Mouse (Mus musculus) lung, embryonic 15.5 days (tissue): ENCODE data around the gene Dnase1l1. TPM values are rescaled to one million over a fixed set of nuclear protein-coding genes. Genes with fewer than 3 reads are reported as not detected.
A peak's percentile ranks its signal among the peaks of the same experiment; 100 is the strongest.

Experiments
- ATAC-seq: fragments of 200-750 bp; cut with Nextera tagmentation; 2 replicates; pipeline ENCODE4 v1.8.0; 2017; ENCODE audit warnings: moderate number of reproducible peaks, borderline replicate concordance; ENCODE audit not compliant: low FRiP score, low TSS enrichment; ENCODE audit errors: extremely low read depth
- H3K27ac ChIP-seq: fragments of 300-500 bp; sonication (generic); 2 replicates; pipeline ENCODE4 v1.5.1; 2015; ENCODE audit warnings: moderate library complexity, mild to moderate bottlenecking, inconsistent platforms
- H3K27me3 ChIP-seq: fragments of 300-500 bp; sonication (generic); 2 replicates; pipeline ENCODE4 v1.6.1; 2015; ENCODE audit warnings: inconsistent platforms
- H3K36me3 ChIP-seq: fragments of 300-500 bp; sonication (generic); 2 replicates; pipeline ENCODE4 v1.6.1; 2015; ENCODE audit warnings: inconsistent platforms
- H3K4me1 ChIP-seq: fragments of 300-500 bp; sonication (generic); 2 replicates; pipeline ENCODE4 v1.6.1; 2015; ENCODE audit warnings: inconsistent platforms
- H3K4me2 ChIP-seq: fragments of 300-500 bp; sonication (generic); 2 replicates; pipeline ENCODE4 v1.6.1; 2015; ENCODE audit warnings: inconsistent platforms, mild to moderate bottlenecking, moderate library complexity
- H3K4me3 ChIP-seq: fragments of 300-500 bp; sonication (generic); 2 replicates; pipeline ENCODE4 v1.5.1; 2015; ENCODE audit warnings: mild to moderate bottlenecking, inconsistent platforms
- H3K9ac ChIP-seq: fragments of 300-500 bp; sonication (generic); 2 replicates; pipeline ENCODE4 v1.6.1; 2015; ENCODE audit warnings: inconsistent platforms
- H3K9me3 ChIP-seq: fragments of 300-500 bp; sonication (generic); 2 replicates; pipeline ENCODE4 v1.6.1; 2016; ENCODE audit warnings: inconsistent platforms
- WGBS: fragments of 180-500 bp; shearing (Covaris S2); methylation state at CpG from one replicate; pipeline ENCODE4 v1.1.7; 2015; 5-methylcytosine and 5-hydroxymethylcytosine counted together
- polyA plus RNA-seq: library from polyadenylated mRNA; unstranded; fragments of >200 nt; fragmentation: Nextera tagmentation; extraction: Ambion mirVana; gene quantifications from 2 replicates; pipeline ENCODE4 v1.2.1, GENCODE M21; 2015

Dnase1l1 gene
- polyA plus RNA-seq, 1 experiment from 2014 or later: 15.8 TPM

DNA sequence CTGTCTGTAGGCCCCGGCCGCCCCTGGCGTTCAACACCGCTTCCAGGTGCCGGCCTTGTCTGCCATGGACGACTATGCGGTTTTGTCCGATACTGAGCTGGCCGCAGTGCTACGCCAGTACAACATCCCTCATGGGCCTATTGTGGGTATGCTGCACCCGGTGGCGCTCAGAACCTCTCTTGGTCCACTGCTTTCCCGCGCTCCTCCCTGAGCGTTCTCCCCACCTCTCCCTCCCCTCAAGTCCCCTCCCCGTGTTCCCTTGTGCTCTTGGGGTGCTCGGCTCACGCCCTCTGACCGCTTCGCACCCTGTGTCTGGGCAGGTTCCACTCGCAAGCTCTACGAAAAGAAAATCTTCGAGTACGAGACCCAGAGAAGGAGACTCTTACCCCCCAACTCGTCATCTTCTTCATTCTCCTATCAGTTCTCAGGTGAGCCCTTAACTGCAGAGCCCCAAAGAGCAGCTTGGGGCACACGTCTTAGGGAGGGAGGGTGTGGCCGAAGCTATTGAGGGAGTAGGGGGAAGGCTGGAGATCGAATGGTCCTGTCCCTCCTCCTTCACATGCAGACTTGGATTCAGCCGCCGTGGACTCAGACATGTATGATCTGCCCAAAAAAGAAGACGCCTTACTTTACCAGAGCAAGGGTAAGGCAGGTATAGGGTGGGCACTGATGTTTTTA lies 27.1 kb downstream of the Dnase1l1 start:
- peak overlapping the region; percentile 77 for H3K9ac ChIP-seq
- WGBS: 21% methylated on average over 31 of the region's 31 CpGs
- H3K27me3 ChIP-seq: no peaks in the 10 kb centered on the region
- H3K27ac ChIP-seq: peak overlapping the region; percentile 92
- peaks cover 5% of the 10 kb centered on the region; the same call in 1 of the 2 replicates for H3K4me1 ChIP-seq
- H3K9me3 ChIP-seq: no peaks in the 10 kb centered on the region
- H3K4me3 ChIP-seq: peak overlapping the region; percentile 61
- ATAC-seq: no peak
- H3K36me3 ChIP-seq: 0 out of 2 replicates have a peak, but pooled peaks cover 5% of the 10 kb centered on the region
- H3K4me2 ChIP-seq: peak overlapping the region; percentile 62

DNA sequence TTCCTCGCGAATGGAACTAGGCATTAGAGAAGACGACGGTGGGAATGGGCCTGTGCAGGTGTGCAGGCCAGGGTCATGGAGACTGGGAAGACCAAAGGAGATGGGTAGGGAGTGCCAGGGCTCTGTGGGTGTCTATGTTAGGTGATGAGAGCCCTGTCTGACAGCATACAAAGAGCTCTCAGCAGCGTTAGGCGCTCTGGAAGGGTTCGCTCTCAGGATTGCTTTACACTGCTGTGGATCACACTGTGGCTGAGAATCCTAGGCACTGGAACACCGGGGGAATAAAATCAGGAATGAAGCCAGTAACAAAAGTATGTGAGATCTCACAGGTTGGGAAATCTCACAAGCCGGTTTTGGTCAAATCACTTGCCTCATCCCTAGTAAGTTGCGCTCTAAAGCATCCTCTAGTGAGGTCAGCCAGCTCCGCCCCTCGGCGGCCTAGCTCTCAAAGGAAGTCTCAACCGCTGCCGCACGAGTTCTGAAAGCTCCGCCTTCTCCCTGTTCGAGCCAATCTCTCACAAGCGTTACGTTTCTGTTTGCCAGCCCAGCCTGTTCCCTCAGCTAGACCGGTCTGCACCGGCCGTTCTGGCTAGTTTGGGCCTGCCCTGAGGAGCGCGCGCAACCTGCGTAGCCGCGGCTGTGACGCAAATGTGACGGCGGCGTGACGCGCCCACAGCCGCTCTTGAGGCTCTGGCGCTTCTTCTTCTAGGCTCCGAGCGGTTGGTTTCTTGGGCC lies 27.8 kb downstream of the Dnase1l1 start, which contains the start of gene Emd:
TSS of gene Emd (plus strand) at position 535 of the 735 bp plus-strand sequence.
- WGBS: 34% methylated on average over 39 of the region's 39 CpGs
- H3K9me3 ChIP-seq: no peaks in the 10 kb centered on the region
- H3K36me3 ChIP-seq: 0 out of 2 replicates have a peak, but pooled peaks cover 5% of the 10 kb centered on the region
- peak within 1 kb of the TSS; percentile 62 for H3K4me2 ChIP-seq
- no peaks in the 10 kb centered on the region for H3K27me3 ChIP-seq
- peak; percentile 98 for ATAC-seq
- H3K27ac ChIP-seq: peak within 1 kb of the TSS; percentile 92
- peak within 1 kb of the TSS; percentile 77 for H3K9ac ChIP-seq
- peaks cover 7% of the 10 kb centered on the region; the same call in 1 of the 2 replicates for H3K4me1 ChIP-seq
- H3K4me3 ChIP-seq: peak within 1 kb of the TSS; percentile 61

DNA sequence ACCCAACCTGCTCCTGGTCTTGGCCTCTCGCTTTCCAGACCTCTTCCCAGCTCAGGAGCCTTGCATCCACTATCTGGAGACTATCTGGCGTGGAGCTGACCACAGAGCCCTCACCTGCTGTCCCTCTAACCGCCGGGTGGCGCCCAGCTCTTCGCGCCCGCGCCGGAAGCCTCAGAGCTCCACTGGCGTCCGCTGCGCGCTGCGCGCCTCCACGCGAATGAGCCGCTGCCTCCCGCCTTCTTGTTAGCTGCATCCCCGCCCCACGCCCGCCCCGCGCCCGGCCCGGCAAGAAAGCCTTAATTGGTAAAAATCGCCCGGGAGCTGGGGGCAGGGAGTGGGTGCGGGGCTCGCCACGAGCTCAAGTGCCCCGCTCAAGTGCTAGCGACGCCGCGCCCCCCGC lies 32.5 kb downstream of the Dnase1l1 start, which contains the start of gene Flna:
TSS of gene Flna (minus strand) at position 206 of the 400 bp plus-strand sequence.
- H3K4me1 ChIP-seq: 0 out of 2 replicates have a peak, but pooled peaks cover 3% of the 10 kb centered on the region
- H3K9ac ChIP-seq: peak within 1 kb of the TSS; percentile 48
- peak within 1 kb of the TSS; percentile 59 for H3K4me2 ChIP-seq
- ATAC-seq: no peak
- H3K27me3 ChIP-seq: no peaks in the 10 kb centered on the region
- H3K9me3 ChIP-seq: no peaks in the 10 kb centered on the region
- peak within 1 kb of the TSS; percentile 87 for H3K27ac ChIP-seq
- WGBS: 14% methylated on average over 31 of the region's 38 CpGs
- H3K36me3 ChIP-seq: no peaks in the 10 kb centered on the region
- peak within 1 kb of the TSS; percentile 42 for H3K4me3 ChIP-seq

DNA sequence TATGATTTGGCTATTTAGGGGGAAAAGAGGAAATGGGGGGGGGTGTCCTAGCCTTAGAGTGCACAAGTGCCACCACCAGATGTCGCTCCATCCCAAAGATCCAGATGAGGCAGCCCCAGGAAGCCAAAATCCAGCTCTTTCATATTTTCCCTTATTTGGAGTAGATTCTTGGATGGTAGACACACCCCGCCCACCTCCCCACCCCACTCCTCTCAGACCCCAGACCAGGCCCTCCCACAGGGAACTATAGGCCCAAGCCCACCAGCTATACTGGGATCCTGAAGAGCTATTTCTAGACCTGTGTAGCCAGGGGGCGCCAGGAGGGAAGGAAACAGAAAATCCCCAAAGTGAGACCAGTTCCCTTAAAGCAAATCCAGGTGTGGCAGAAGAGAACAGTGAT lies 33.5 kb downstream of the Dnase1l1 start:
- peak overlapping the region; percentile 42 for H3K4me3 ChIP-seq
- peak overlapping the region; percentile 62 for H3K4me2 ChIP-seq
- no peaks in the 10 kb centered on the region for H3K9me3 ChIP-seq
- 13% methylated on average over 3 of the region's 3 CpGs for WGBS
- no peaks in the 10 kb centered on the region; the same call in 1 of the 2 replicates for H3K36me3 ChIP-seq
- H3K9ac ChIP-seq: peak overlapping the region; percentile 48
- 0 out of 2 replicates have a peak, but pooled peaks have one; percentile 21 for ATAC-seq
- H3K27ac ChIP-seq: peak overlapping the region; percentile 87
- no peaks in the 10 kb centered on the region for H3K27me3 ChIP-seq
- H3K4me1 ChIP-seq: peaks cover 7% of the 10 kb centered on the region; the same call in 1 of the 2 replicates

DNA sequence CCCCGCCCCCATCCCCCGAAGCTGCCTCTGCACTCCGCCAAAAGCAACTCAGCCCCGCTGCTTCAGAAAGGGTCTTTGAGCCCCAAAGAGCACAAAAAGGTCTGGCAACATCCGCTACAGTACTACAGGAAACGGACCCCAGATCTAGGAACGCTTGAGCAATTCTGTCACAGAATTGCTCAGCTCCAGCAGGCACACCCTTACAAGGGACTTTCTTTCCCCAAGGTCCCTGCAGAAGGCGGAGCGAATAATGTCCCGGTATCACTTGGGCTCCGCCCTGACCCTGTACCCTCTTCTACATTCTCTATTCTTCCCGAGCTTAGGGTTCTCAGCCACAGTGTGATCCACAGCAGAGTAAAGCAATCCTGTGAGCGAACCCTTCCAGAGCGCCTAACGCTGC lies 35.4 kb downstream of the Dnase1l1 start:
- 12% methylated on average over 14 of the region's 15 CpGs for WGBS
- peak overlapping the region; percentile 94 for H3K27ac ChIP-seq
- H3K9ac ChIP-seq: peak overlapping the region; percentile 31
- H3K9me3 ChIP-seq: no peaks in the 10 kb centered on the region
- H3K36me3 ChIP-seq: peaks cover 13% of the 10 kb centered on the region
- H3K27me3 ChIP-seq: no peaks in the 10 kb centered on the region
- peaks cover 10% of the 10 kb centered on the region; the same call in 1 of the 2 replicates for H3K4me1 ChIP-seq
- ATAC-seq: peak; percentile 47
- H3K4me2 ChIP-seq: peak overlapping the region; percentile 62
- H3K4me3 ChIP-seq: peak overlapping the region; percentile 58

DNA sequence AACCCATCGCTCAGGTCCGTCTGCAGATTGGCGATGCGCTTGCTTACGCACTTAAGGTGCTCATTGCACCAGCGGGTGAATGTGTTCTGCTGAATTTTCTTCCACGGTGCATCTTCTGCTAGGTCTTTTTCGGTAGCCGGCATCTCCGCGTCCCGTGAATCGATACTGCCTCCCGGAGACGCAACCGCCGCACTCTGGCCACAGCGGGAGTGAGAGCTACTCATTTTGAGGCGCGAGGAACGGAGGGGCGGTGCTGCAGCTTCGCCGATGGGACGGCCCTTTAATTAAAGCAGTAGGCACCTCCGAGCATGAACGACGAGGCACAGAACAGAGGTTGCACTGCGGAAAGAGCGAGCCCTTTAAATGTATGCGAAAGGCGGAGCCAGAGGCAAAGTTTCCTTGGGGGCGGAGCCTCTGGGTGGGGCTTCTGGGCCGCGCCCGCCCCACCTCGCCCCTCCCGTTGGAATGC lies 35.9 kb downstream of the Dnase1l1 start:
- 17% methylated on average over 38 of the region's 38 CpGs for WGBS
- peaks cover 10% of the 10 kb centered on the region; the same call in 1 of the 2 replicates for H3K4me1 ChIP-seq
- ATAC-seq: peak; percentile 83

DNA sequence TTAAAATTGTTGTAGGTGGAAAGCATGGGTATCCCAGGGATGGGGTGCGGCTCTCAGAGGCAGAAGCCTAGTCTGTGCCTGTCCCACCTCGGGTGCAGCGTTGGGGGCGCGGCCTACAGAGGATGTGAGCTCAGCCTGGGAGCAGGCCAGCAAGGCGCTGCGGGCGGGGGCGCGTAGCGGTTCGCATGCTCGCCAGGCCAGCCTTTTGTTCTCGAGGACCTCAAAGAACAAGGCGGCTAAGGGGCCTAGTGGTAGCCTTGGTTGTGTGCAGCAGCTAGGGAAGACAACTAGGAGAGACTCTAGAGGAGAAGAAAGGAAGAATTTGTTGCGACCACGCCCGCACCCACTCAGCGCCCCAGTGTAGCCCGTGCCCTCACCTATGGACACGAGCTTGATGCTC lies 36.5 kb downstream of the Dnase1l1 start:
- 14% methylated on average over 21 of the region's 21 CpGs for WGBS
- peak overlapping the region; percentile 62 for H3K4me2 ChIP-seq
- peak overlapping the region; percentile 58 for H3K4me3 ChIP-seq
- peak overlapping the region; percentile 69 for H3K9ac ChIP-seq
- H3K9me3 ChIP-seq: no peaks in the 10 kb centered on the region
- H3K36me3 ChIP-seq: peaks cover 24% of the 10 kb centered on the region
- H3K27ac ChIP-seq: peak overlapping the region; percentile 94
- ATAC-seq: peak; percentile 40; the same call in 1 of the 2 replicates
- peaks cover 10% of the 10 kb centered on the region; the same call in 1 of the 2 replicates for H3K4me1 ChIP-seq
- no peaks in the 10 kb centered on the region for H3K27me3 ChIP-seq

More for the DNA sequence above, 35.9 kb downstream of the Dnase1l1 start:
- H3K4me3 ChIP-seq: peak overlapping the region; percentile 58
- peaks cover 18% of the 10 kb centered on the region for H3K36me3 ChIP-seq
- no peaks in the 10 kb centered on the region for H3K27me3 ChIP-seq
- no peaks in the 10 kb centered on the region for H3K9me3 ChIP-seq
- H3K4me2 ChIP-seq: peak overlapping the region; percentile 62
- peak overlapping the region; percentile 69 for H3K9ac ChIP-seq
- peak overlapping the region; percentile 94 for H3K27ac ChIP-seq

DNA sequence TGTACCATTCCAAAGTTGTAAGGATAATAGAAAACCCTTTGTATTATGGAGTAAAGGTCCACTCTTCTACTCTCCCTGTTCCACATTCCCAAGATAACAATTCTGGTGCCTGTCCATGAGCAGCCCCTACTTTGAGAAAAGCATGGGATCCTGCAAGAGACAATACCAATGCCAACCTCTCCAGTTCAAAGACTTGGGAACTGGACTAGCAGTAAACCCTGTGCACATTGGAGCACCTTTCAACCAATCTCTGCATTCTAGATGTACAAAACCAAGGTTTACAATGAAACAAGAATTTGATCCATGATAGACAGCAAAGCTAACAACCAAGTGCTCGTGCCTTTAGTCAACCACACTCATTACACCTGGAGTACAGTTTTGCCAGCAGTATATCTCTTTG lies 37.0 kb downstream of the Dnase1l1 start:
- no peak for ATAC-seq
- Histone ChIP-seq H3K4me1 (peaks cover 10% of the 10 kb centered on the region; the same call in 1 of the 2 replicates), H3K4me2 (peak overlapping the region; percentile 62), H3K4me3 (peak overlapping the region; percentile 58), H3K27me3 (no peaks in the 10 kb centered on the region), H3K36me3 (peaks cover 29% of the 10 kb centered on the region), H3K9me3 (no peaks in the 10 kb centered on the region), H3K27ac (peak overlapping the region; percentile 94), H3K9ac (peak overlapping the region; percentile 69)
- WGBS: 7% methylated on average over 1 of the region's 1 CpGs

DNA sequence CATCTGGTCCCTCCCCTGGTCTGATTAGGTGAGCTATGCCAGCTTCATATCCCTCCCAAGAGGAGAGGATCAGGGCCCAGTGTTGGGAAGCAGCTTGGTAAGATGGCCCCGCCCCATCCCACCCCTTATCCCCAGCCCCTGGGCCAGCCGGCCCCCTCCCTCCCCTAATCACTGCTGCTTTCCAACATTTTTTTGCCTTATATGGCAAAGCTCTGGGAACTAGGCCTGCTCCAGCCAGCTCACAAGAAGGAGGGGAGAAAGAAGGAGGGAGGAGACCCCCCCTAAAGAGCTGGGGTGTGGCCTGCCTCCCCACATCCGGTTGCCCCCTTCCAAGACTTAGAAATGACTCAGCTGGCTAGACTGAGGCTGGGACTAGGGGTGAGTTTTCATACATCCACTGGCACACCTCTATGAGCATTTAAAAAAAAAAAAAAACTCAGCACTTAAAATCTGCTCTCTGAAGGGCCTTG lies 37.5 kb downstream of the Dnase1l1 start:
- H3K4me1 ChIP-seq: peaks cover 7% of the 10 kb centered on the region; the same call in 1 of the 2 replicates
- H3K27me3 ChIP-seq: no peaks in the 10 kb centered on the region
- H3K4me3 ChIP-seq: peak overlapping the region; percentile 58
- ATAC-seq: peak; percentile 63
- peak overlapping the region; percentile 69 for H3K9ac ChIP-seq
- H3K27ac ChIP-seq: peak overlapping the region; percentile 94
- H3K4me2 ChIP-seq: peak overlapping the region; percentile 62
- H3K36me3 ChIP-seq: peaks cover 34% of the 10 kb centered on the region
- H3K9me3 ChIP-seq: no peaks in the 10 kb centered on the region
- WGBS: 25% methylated on average over 3 of the region's 3 CpGs

DNA sequence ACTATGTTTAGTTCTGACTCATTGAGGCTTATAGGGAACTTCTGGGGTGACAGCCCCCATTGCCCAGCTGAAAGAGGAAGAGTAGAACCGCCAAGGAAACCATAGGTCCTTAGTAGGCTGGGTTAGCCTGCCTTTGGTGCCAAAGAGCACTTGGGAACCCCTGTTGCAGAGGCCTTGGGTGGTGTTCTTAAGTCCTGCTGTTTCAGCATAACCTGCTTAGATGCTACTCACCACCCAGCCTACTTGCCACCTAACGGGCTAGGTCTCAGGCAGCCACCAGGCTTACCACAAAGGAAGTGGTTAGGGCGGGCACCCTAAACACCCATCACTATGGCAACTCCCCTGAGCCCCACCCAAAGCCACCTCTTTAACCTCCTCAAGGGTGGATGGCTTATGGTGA lies 38.3 kb downstream of the Dnase1l1 start:
- ATAC-seq: no peak
- Histone ChIP-seq H3K4me2 (peak overlapping the region; percentile 62), H3K9ac (peak overlapping the region; percentile 34), H3K36me3 (peaks cover 42% of the 10 kb centered on the region), H3K9me3 (no peaks in the 10 kb centered on the region), H3K4me3 (peak overlapping the region; percentile 58), H3K27me3 (no peaks in the 10 kb centered on the region), H3K27ac (peak overlapping the region; percentile 94), H3K4me1 (peaks cover 7% of the 10 kb centered on the region; the same call in 1 of the 2 replicates)
- WGBS: 30% methylated on average over 3 of the region's 3 CpGs

DNA sequence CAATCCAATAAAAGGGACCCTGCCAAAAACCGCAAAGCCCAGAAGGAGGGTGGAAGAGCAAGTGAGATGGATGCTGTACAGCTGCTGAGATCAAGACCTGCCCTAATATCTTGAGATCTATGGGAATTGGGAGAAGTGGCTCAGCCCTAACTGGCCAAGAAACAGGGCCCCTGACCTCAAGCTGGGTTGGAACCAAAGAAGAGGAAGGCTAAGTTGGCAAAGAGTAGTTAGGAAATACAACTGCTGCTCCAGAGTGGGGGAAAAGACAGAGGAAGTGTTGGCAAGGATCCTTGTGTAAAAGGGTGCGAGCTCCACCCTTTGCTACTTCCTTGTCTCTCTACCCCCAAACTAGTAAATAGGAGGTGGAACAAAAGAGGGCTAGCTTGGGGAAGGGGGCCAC lies 38.7 kb downstream of the Dnase1l1 start:
- Histone ChIP-seq H3K4me3 (peak overlapping the region; percentile 58), H3K36me3 (peaks cover 46% of the 10 kb centered on the region), H3K27me3 (no peaks in the 10 kb centered on the region), H3K27ac (peak overlapping the region; percentile 94), H3K4me2 (peak overlapping the region; percentile 62), H3K4me1 (peaks cover 7% of the 10 kb centered on the region; the same call in 1 of the 2 replicates), H3K9me3 (no peaks in the 10 kb centered on the region), H3K9ac (0 out of 2 replicates have a peak overlapping the region, but pooled peaks have one; percentile 34)
- WGBS: 55% methylated on average over 2 of the region's 2 CpGs
- no peak for ATAC-seq
